Mouse (Mus musculus) G1E (cell line): ENCODE measurements around the gene Dna2. TPM values are rescaled to one million over a fixed set of nuclear protein-coding genes. Genes with fewer than 3 reads are reported as not detected.

Experiments
- ATAC-seq: 2 replicates; pipeline ENCODE4 v1.8.0; 2016; ENCODE audit warnings: mild to moderate bottlenecking; ENCODE audit not compliant: insufficient number of reproducible peaks, poor library complexity, low FRiP score, severe bottlenecking; ENCODE audit errors: extremely low read depth
- DNase-seq: peaks from one replicate; pipeline ENCODE4 v3.0.0; 2012; ENCODE audit warnings: low spot score
- H3K27me3 ChIP-seq: 2 replicates; pipeline ENCODE4 v1.6.1; 2012; ENCODE audit warnings: mild to moderate bottlenecking, low read length, inconsistent platforms; ENCODE audit not compliant: insufficient read depth
- H3K36me3 ChIP-seq: replicated peaks from 2 replicates; pipeline ENCODE3; 2012; ENCODE audit warnings: mild to moderate bottlenecking, inconsistent platforms
- H3K4me1 ChIP-seq: 2 replicates; pipeline ENCODE4 v1.6.1; 2012; ENCODE audit warnings: low read depth, low read length, inconsistent platforms, mixed read lengths; ENCODE audit not compliant: insufficient read depth
- H3K4me3 ChIP-seq: 2 replicates; pipeline ENCODE4 v1.5.1; 2012; ENCODE audit warnings: low read depth, mild to moderate bottlenecking, inconsistent platforms, low read length, moderate library complexity, mixed read lengths
- H3K9me3 ChIP-seq: replicated peaks from 2 replicates; pipeline ENCODE4 v1.6.1; 2012; ENCODE audit warnings: inconsistent platforms
- CTCF ChIP-seq: IDR thresholded peaks from 2 replicates; pipeline ENCODE4 v1.5.1; 2012; ENCODE audit warnings: low read depth, low read length, inconsistent platforms, mixed read lengths
- GATA1 ChIP-seq: IDR thresholded peaks from 2 replicates; pipeline ENCODE4 v1.6.1; 2012; ENCODE audit warnings: borderline replicate concordance, low read length, inconsistent platforms, mixed read lengths
- GATA2 ChIP-seq: IDR thresholded peaks from 2 replicates; pipeline ENCODE4 v1.6.1; 2012; ENCODE audit warnings: low read depth, low read length, inconsistent platforms, borderline replicate concordance
- POLR2AphosphoS5 ChIP-seq: IDR thresholded peaks from 2 replicates; pipeline ENCODE4 v1.6.1; 2012; ENCODE audit warnings: low read depth, low read length, inconsistent platforms; ENCODE audit not compliant: insufficient replicate concordance
- TAL1 ChIP-seq: conservative IDR thresholded peaks from 2 replicates; pipeline ENCODE4 v1.6.1; 2012; ENCODE audit warnings: low read depth, low read length, inconsistent platforms, mixed read lengths
- polyA plus RNA-seq: library from polyadenylated mRNA; stranded (reverse); fragments of >175 nt; gene quantifications from 2 replicates; pipeline ENCODE4 v1.2.3, GENCODE M21; 2012
- total RNA-seq, 2 experiments: library from RNA; stranded (forward) in 1 of 2; stranded (reverse) in 1 of 2; fragments of 200-1000 nt in 1 of 2; fragments of >200 nt in 1 of 2; fragmentation: Nextera tagmentation in 1 of 2; gene quantifications; 2 replicates each; pipeline ENCODE4 v1.2.3; 2014 to 2017

Dna2 gene
- total RNA-seq (2014; fragmentation: Nextera tagmentation) = 21.3 and 25.4 TPM in 2 replicates
- total RNA-seq (2017) = 21.4 and 24.5 TPM in 2 replicates
- 8.0 and 9.6 TPM in 2 replicates for polyA plus RNA-seq

DNA sequence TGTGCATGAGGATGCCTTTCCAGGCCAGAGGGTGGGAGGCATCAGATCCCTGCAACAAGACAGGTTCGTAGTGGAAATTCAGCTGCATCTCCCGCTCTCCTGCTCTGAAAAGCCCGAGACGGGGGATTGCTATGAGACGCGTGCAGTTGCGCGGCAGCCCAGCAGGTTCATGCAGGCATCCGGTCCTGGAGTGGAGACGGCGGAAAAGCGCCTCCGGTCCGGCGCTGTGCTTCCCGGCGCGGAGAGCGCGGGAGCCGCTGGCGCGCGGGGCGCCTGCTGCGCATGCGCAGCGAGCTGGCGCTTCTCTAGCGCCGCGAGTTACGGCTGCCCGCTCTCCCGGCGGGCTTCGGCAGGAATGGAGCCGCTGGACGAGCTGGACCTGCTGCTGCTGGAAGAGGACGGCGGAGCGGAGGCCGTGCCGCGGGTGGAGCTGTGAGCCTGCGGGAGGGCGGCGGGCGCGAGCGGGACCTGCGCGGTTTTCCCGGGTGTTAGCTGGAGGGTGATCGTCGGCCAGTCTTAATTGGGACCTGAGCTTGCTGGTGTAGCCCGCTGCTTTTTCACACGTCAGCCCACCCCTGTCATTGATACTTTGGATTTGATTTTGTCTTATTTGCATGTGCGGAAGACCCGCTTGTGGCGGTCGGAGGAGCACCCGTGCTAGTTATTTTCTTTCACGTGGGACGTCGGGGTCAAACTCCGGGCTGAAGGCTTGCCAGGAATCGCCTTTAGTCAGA, at the start of gene Dna2:
Gene Dna2, plus strand, starts transcription at position 289 of the 734 bp plus-strand sequence.
- H3K9me3 ChIP-seq = no peaks in the 10 kb centered on the region
- ATAC-seq = peak; percentile 49
- TF ChIP-seq TAL1 (no peak), GATA1 (no peak), GATA2 (no peak), POLR2AphosphoS5 (no peak), CTCF (no peak)
- H3K4me3 ChIP-seq = peak within 1 kb of the TSS; percentile 77
- DNase-seq = peak; percentile 58
- H3K27me3 ChIP-seq = no peaks in the 10 kb centered on the region
- peaks cover 54% of the 10 kb centered on the region for H3K36me3 ChIP-seq
- peaks cover 26% of the 10 kb centered on the region for H3K4me1 ChIP-seq

DNA sequence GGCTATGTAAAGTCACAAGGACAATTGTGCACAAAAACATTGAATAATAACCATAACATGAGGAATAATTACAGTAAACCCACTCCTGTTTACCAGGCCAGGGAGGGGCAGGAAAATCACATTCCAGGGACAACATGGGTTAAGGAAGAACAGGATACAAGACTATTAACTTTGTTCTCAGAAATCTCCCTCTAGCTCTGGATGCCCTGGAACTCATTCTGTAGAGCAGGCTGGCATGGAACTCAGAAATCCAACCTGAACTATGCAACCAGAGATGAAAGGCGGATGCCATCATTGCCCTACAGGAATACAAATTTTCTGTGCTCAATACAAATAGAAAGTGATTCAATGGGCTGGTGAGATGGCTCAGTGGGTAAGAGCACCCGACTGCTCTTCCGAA, 49.4 kb upstream of the Dna2 start:
- ATAC-seq (no peak), DNase-seq (no peak)
- no peaks in the 10 kb centered on the region for H3K27me3 ChIP-seq
- no peak overlapping the region for H3K4me3 ChIP-seq
- H3K4me1 ChIP-seq = no peaks in the 10 kb centered on the region
- no peak for TF ChIP-seq CTCF
- TF ChIP-seq GATA2 = no peak
- TF ChIP-seq POLR2AphosphoS5 = no peak
- no peak for TF ChIP-seq TAL1
- TF ChIP-seq GATA1 = no peak
- no peaks in the 10 kb centered on the region for H3K9me3 ChIP-seq
- H3K36me3 ChIP-seq = no peaks in the 10 kb centered on the region

DNA sequence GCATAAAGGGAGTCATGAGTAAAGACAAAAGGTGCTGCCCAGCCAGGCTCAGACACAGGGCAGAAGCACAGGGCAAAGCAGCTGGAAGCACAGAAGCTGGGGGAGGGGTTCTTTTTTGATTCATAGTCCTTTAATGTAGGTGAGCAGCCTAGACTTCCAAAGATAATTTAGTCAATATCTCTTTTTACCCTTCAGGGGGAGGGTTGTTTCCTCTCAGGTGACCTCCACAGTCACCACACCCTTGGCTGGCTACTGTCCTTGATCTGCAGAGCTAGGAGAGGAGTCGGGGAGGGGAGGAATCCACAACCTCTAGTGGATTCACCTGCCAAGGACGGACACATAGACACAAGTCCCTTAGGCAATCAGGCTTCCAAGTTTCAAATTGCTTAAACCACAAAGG, 48.8 kb upstream of the Dna2 start:
- H3K27me3 ChIP-seq = no peaks in the 10 kb centered on the region
- no peak for DNase-seq
- H3K9me3 ChIP-seq = no peaks in the 10 kb centered on the region
- H3K4me3 ChIP-seq = no peak overlapping the region
- ATAC-seq = no peak
- H3K36me3 ChIP-seq = no peaks in the 10 kb centered on the region
- no peaks in the 10 kb centered on the region for H3K4me1 ChIP-seq
- no peak for TF ChIP-seq GATA1

DNA sequence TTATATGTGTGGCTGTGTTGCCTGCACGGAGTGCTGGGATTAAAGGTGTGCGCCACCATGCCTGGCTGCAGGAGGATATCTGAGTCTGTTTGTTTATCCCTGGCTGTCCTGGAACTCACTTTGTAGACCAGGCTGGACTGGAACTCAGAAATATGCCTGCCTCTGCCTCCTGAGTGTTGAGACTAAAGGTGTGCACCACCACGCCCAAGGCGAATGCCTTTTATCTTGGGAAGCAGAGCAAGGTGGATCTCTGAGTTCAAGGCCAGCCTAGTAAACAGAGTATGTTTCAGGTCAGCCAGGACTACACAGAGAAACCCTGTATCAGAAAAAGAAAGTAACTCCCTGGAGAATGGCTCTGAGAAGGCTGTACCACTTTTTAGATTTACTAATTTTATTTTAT, 46.7 kb upstream of the Dna2 start:
- H3K4me1 ChIP-seq = no peaks in the 10 kb centered on the region
- ATAC-seq (no peak), DNase-seq (no peak)
- no peaks in the 10 kb centered on the region for H3K9me3 ChIP-seq
- TF ChIP-seq GATA2 = no peak
- no peak for TF ChIP-seq CTCF
- TF ChIP-seq GATA1 = no peak
- no peak for TF ChIP-seq POLR2AphosphoS5
- TF ChIP-seq TAL1 = no peak
- no peaks in the 10 kb centered on the region; the same call in 1 of the 2 replicates for H3K27me3 ChIP-seq
- no peak overlapping the region for H3K4me3 ChIP-seq
- no peaks in the 10 kb centered on the region for H3K36me3 ChIP-seq

DNA sequence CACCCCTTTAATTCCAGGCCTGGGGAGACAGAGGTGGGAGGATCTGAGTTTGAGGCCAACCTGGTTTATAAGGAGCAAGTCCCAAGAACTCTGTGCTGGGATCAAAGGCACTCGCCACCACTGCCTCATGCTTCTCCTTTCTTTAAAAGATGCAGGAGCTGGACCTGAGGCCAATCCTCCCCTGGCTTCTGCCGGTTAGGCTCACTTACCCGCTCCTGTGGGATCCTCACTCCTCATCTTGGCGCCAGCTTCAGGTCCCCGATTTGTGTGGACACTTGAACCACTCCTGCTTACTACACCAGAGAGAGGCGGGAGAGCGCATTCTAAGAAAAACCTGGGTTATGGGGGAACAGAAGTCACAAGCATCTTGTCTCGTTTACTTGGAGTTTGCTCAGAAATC, 45.0 kb upstream of the Dna2 start:
- H3K4me3 ChIP-seq = no peak overlapping the region
- TF ChIP-seq TAL1 (no peak), CTCF (no peak), GATA1 (no peak), POLR2AphosphoS5 (no peak), GATA2 (no peak)

DNA sequence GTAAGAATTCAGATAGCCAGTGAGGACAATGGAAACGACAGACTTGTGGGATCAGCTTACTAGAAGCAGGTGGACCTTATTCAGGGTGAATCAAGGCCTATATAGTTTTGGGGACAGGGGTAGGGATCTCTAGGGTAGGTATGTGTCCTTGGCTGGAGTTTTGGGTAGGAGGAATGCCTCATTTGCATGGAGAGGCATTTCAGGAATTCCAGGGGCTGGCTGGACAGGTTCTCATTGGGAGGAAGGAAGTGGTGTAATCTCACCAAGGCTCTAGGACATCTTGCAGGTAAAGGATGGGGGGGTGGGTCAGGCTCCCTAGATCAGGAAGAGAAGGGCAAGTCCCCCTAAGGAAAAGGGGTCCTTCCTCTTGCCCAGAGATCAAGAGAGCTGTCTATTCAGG, 44.0 kb upstream of the Dna2 start:
- H3K27me3 ChIP-seq = no peaks in the 10 kb centered on the region; the same call in 1 of the 2 replicates
- no peak for ATAC-seq
- no peaks in the 10 kb centered on the region for H3K4me1 ChIP-seq
- no peaks in the 10 kb centered on the region for H3K9me3 ChIP-seq
- no peak for DNase-seq
- no peaks in the 10 kb centered on the region for H3K36me3 ChIP-seq
- no peak overlapping the region for H3K4me3 ChIP-seq
- TF ChIP-seq CTCF = no peak
- TF ChIP-seq TAL1 = no peak
- no peak for TF ChIP-seq GATA2
- no peak for TF ChIP-seq POLR2AphosphoS5
- TF ChIP-seq GATA1 = no peak

More for the DNA sequence above, 45.0 kb upstream of the Dna2 start:
- H3K36me3 ChIP-seq = no peaks in the 10 kb centered on the region
- ATAC-seq (no peak), DNase-seq (no peak)
- no peaks in the 10 kb centered on the region for H3K4me1 ChIP-seq
- no peaks in the 10 kb centered on the region; the same call in 1 of the 2 replicates for H3K27me3 ChIP-seq
- no peaks in the 10 kb centered on the region for H3K9me3 ChIP-seq
